Mouse (Mus musculus) E14TG2a.4 (cell line): ENCODE measurements around the gene Zfp646.

Experiments used
- CTCF ChIP-seq: conservative IDR thresholded peaks from 2 replicates; pipeline ENCODE4 v1.5.1; 2014; ENCODE audit warnings: low read length
- POU5F1 ChIP-seq: IDR thresholded peaks from 2 replicates; pipeline ENCODE4 v1.6.1; 2014; ENCODE audit warnings: low read length, borderline replicate concordance

DNA sequence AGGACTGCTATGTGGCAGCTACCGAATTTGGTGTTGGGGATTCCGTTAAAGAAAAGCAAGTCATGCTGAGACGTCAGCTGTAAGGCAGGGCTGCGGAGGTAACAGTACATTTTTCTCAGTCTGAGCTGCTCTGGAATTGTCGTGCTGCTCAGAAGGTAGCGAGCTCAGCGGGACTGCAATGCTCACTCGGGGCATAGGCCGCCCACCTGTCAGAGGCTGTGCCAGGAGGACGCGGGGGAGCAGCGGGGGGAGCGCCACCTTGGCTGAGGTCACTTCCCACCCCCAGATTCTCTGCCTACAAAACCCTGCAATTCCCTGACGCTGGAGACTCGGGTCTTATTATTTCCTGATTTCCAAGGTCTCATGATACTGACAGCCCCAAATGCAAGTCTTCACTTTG lies 35.1 kb upstream of the Zfp646 start:
- TF ChIP-seq CTCF (no peak), POU5F1 (no peak)
